Mouse (Mus musculus): ENCODE data around the gene Sez6l. TPM values are rescaled to one million over a fixed set of nuclear protein-coding genes. Genes with fewer than 3 reads are reported as not detected.

The Sez6l gene
- polyA plus RNA-seq, 1 experiment from 2014 or later = 41.9 TPM

- no peak overlapping the region for H3K9ac ChIP-seq (replicated peaks; ENCODE audit: low read depth, low read length)
- WGBS = 81% methylated on average over 9 of the region's 9 CpGs
- H3K27ac ChIP-seq (ENCODE audit: low read length) = no peak overlapping the region
- no peaks in the 10 kb centered on the region for H3K9me3 ChIP-seq (ENCODE audit: control insufficient read depth, low read length)
- ATAC-seq = no peak
- H3K36me3 ChIP-seq (ENCODE audit: control insufficient read depth, insufficient read depth) = no peaks in the 10 kb centered on the region
- no peak overlapping the region for H3K4me2 ChIP-seq (ENCODE audit: low read length)
- no peaks in the 10 kb centered on the region for H3K27me3 ChIP-seq (replicated peaks; ENCODE audit: control insufficient read depth, insufficient read depth, low read length)
- no peak overlapping the region for H3K4me3 ChIP-seq (replicated peaks; ENCODE audit: low read length)
- peaks cover 10% of the 10 kb centered on the region; the same call in 1 of the 2 replicates for H3K4me1 ChIP-seq (replicated peaks; ENCODE audit: control insufficient read depth, insufficient read depth, low read length)
Measured at GRCm38 (mm10) chr5:112453088-112453487, 123.9 kb downstream of the Sez6l start.

DNA sequence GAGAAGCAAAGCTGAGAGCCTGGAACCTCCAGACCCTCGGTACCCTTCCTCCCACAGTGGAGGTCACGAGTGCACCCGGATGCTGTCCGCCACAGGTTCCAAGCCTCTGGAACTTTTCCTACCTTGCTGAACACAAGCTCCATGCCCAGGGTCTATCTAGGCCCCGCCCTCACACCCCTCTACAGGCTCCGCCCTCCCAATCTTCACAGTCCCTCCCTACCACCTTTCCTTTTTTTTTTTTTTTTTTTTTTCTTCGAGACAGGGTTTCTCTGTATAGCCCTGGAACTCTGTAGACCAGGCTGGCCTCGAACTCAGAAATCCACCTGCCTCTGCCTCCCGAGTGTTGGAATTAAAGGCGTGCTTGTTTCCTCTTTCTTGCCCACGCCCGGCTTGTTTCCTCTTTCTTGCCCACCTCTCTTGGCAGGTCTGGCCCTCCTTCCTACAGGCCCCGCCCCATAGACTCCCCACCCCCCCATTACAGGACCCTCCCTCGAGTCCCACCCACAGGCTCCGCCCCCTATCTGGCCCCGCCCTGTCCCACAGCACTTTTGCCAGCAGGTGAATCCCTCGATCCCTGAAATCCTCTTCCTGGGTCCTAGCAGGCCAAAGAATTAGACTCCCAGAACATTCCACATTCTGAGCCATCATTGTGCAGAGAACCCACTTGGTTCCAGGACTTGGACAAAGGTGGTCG lies 128.1 kb downstream of the Sez6l start, which contains the start of gene Gm6588:
TSS of gene Gm6588 (plus strand) at position 680 of the 694 bp plus-strand sequence.
- 73% methylated on average over 18 of the region's 18 CpGs for WGBS

DNA sequence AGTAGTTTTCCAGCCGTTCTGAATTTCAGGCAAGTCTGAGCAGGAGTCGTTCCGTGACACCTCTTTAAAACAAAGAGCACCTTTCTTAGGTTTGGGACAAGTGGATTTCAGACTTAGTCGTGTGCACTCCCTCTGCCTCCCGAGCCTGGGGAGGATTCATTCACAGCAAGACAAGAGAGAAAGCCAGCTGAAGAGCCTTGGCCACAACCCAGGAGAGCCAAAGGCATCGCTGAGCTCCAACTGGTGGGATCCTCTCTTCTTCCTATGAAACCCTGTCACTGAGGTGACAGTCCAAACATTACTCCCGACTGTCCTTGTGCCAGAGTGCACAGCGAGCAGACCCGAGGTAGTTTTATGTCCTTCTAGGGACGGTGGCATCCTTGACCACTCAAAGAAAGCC lies 138.4 kb downstream of the Sez6l start:
- H3K4me3 ChIP-seq (replicated peaks; ENCODE audit: low read length) = no peak overlapping the region
- no peaks in the 10 kb centered on the region for H3K27me3 ChIP-seq (replicated peaks; ENCODE audit: control insufficient read depth, insufficient read depth, low read length)
- no peaks in the 10 kb centered on the region for H3K36me3 ChIP-seq (ENCODE audit: control insufficient read depth, insufficient read depth)
- no peaks in the 10 kb centered on the region for H3K4me1 ChIP-seq (replicated peaks; ENCODE audit: control insufficient read depth, insufficient read depth, low read length)
- no peak overlapping the region for H3K9ac ChIP-seq (replicated peaks; ENCODE audit: low read depth, low read length)
- H3K9me3 ChIP-seq (ENCODE audit: control insufficient read depth, low read length) = no peaks in the 10 kb centered on the region
- ATAC-seq = no peak
- no peak overlapping the region for H3K27ac ChIP-seq (ENCODE audit: low read length)
- H3K4me2 ChIP-seq (ENCODE audit: low read length) = no peak overlapping the region
- WGBS = 47% methylated on average over 10 of the region's 10 CpGs

More for the DNA sequence above, 128.1 kb downstream of the Sez6l start, which contains the start of gene Gm6588:
- no peak within 1 kb of the TSS for H3K9ac ChIP-seq (replicated peaks; ENCODE audit: low read depth, low read length)
- ATAC-seq = no peak
- 0 out of 2 replicates have a peak, but pooled peaks cover 4% of the 10 kb centered on the region for H3K4me1 ChIP-seq (replicated peaks; ENCODE audit: control insufficient read depth, insufficient read depth, low read length)
- no peaks in the 10 kb centered on the region for H3K36me3 ChIP-seq (ENCODE audit: control insufficient read depth, insufficient read depth)
- H3K27ac ChIP-seq (ENCODE audit: low read length) = no peak within 1 kb of the TSS
- no peaks in the 10 kb centered on the region for H3K9me3 ChIP-seq (ENCODE audit: control insufficient read depth, low read length)
- no peaks in the 10 kb centered on the region for H3K27me3 ChIP-seq (replicated peaks; ENCODE audit: control insufficient read depth, insufficient read depth, low read length)
- H3K4me3 ChIP-seq (replicated peaks; ENCODE audit: low read length) = no peak within 1 kb of the TSS
- no peak within 1 kb of the TSS for H3K4me2 ChIP-seq (ENCODE audit: low read length)

DNA sequence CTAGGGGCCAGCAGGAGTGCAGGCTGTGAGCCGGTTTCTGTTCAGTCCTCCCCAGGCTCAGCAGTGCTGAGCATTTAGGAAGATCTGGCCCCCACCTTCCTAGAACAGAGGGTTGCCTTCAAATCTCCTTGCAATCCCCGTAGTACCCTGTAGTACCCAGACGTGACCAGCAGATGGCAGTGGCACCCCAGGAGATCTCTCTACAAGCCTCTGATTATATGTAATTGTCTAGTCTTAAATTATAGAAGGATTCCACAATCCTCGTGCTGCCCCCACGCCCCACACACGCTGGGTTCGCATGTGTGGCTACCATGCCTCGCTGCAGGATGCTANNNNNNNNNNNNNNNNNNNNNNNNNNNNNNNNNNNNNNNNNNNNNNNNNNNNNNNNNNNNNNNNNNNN lies 144.0 kb downstream of the Sez6l start:
- Histone ChIP-seq H3K9ac (replicated peaks; ENCODE audit: low read depth, low read length) (peak overlapping the region; percentile 35; the same call in 1 of the 2 replicates), H3K4me2 (ENCODE audit: low read length) (no peak overlapping the region), H3K27ac (ENCODE audit: low read length) (no peak overlapping the region; the same call in 1 of the 2 replicates), H3K4me3 (replicated peaks; ENCODE audit: low read length) (no peak overlapping the region), H3K36me3 (ENCODE audit: control insufficient read depth, insufficient read depth) (no peaks in the 10 kb centered on the region), H3K27me3 (replicated peaks; ENCODE audit: control insufficient read depth, insufficient read depth, low read length) (no peaks in the 10 kb centered on the region), H3K4me1 (replicated peaks; ENCODE audit: control insufficient read depth, insufficient read depth, low read length) (peaks cover 10% of the 10 kb centered on the region), H3K9me3 (ENCODE audit: control insufficient read depth, low read length) (no peaks in the 10 kb centered on the region)
- ATAC-seq = peak; percentile 41; the same call in 1 of the 2 replicates
- WGBS = 1% methylated on average over 8 of the region's 8 CpGs

GRCm38 (mm10) chr5:112432033-112432432 lies 145.0 kb downstream of the Sez6l start:
- ATAC-seq = no peak
- WGBS = 47% methylated on average over 5 of the region's 5 CpGs
- H3K4me3 ChIP-seq (replicated peaks; ENCODE audit: low read length) = no peak overlapping the region
- no peak overlapping the region for H3K9ac ChIP-seq (replicated peaks; ENCODE audit: low read depth, low read length)
- H3K9me3 ChIP-seq (ENCODE audit: control insufficient read depth, low read length) = no peaks in the 10 kb centered on the region
- H3K27me3 ChIP-seq (replicated peaks; ENCODE audit: control insufficient read depth, insufficient read depth, low read length) = no peaks in the 10 kb centered on the region
- peaks cover 10% of the 10 kb centered on the region for H3K4me1 ChIP-seq (replicated peaks; ENCODE audit: control insufficient read depth, insufficient read depth, low read length)
- no peaks in the 10 kb centered on the region for H3K36me3 ChIP-seq (ENCODE audit: control insufficient read depth, insufficient read depth)
- H3K4me2 ChIP-seq (ENCODE audit: low read length) = no peak overlapping the region
- H3K27ac ChIP-seq (ENCODE audit: low read length) = no peak overlapping the region

GRCm38 (mm10) chr5:112431120-112431775 lies 145.7 kb downstream of the Sez6l start:
- no peak for ATAC-seq
- Histone ChIP-seq H3K27ac (ENCODE audit: low read length) (no peak overlapping the region), H3K27me3 (replicated peaks; ENCODE audit: control insufficient read depth, insufficient read depth, low read length) (no peaks in the 10 kb centered on the region), H3K4me2 (ENCODE audit: low read length) (no peak overlapping the region), H3K9ac (replicated peaks; ENCODE audit: low read depth, low read length) (no peak overlapping the region), H3K36me3 (ENCODE audit: control insufficient read depth, insufficient read depth) (no peaks in the 10 kb centered on the region), H3K9me3 (ENCODE audit: control insufficient read depth, low read length) (no peaks in the 10 kb centered on the region), H3K4me3 (replicated peaks; ENCODE audit: low read length) (no peak overlapping the region), H3K4me1 (replicated peaks; ENCODE audit: control insufficient read depth, insufficient read depth, low read length) (peaks cover 10% of the 10 kb centered on the region)
- WGBS = 23% methylated on average over 14 of the region's 14 CpGs

GRCm38 (mm10) chr5:112428944-112429343 lies 148.0 kb downstream of the Sez6l start:
- peak overlapping the region; percentile 37; the same call in 1 of the 2 replicates for H3K4me2 ChIP-seq (ENCODE audit: low read length)
- no peaks in the 10 kb centered on the region for H3K27me3 ChIP-seq (replicated peaks; ENCODE audit: control insufficient read depth, insufficient read depth, low read length)
- H3K27ac ChIP-seq (ENCODE audit: low read length) = no peak overlapping the region
- H3K9ac ChIP-seq (replicated peaks; ENCODE audit: low read depth, low read length) = 0 out of 2 replicates have a peak overlapping the region, but pooled peaks have one; percentile 14
- H3K9me3 ChIP-seq (ENCODE audit: control insufficient read depth, low read length) = no peaks in the 10 kb centered on the region
- no peaks in the 10 kb centered on the region for H3K36me3 ChIP-seq (ENCODE audit: control insufficient read depth, insufficient read depth)
- 0 out of 2 replicates have a peak, but pooled peaks have one; percentile 14 for ATAC-seq
- H3K4me3 ChIP-seq (replicated peaks; ENCODE audit: low read length) = no peak overlapping the region
- WGBS = 12% methylated on average over 19 of the region's 19 CpGs
- peaks cover 10% of the 10 kb centered on the region for H3K4me1 ChIP-seq (replicated peaks; ENCODE audit: control insufficient read depth, insufficient read depth, low read length)

GRCm38 (mm10) chr5:112427283-112427682 lies 149.7 kb downstream of the Sez6l start:
- H3K9ac ChIP-seq (replicated peaks; ENCODE audit: low read depth, low read length) = no peak overlapping the region
- peaks cover 6% of the 10 kb centered on the region; the same call in 1 of the 2 replicates for H3K4me1 ChIP-seq (replicated peaks; ENCODE audit: control insufficient read depth, insufficient read depth, low read length)
- H3K9me3 ChIP-seq (ENCODE audit: control insufficient read depth, low read length) = no peaks in the 10 kb centered on the region
- no peak for ATAC-seq
- H3K4me3 ChIP-seq (replicated peaks; ENCODE audit: low read length) = no peak overlapping the region
- whole genome bisulfite sequencing = 34% methylated on average over 2 of the region's 2 CpGs
- H3K4me2 ChIP-seq (ENCODE audit: low read length) = no peak overlapping the region
- no peaks in the 10 kb centered on the region for H3K27me3 ChIP-seq (replicated peaks; ENCODE audit: control insufficient read depth, insufficient read depth, low read length)
- H3K36me3 ChIP-seq (ENCODE audit: control insufficient read depth, insufficient read depth) = no peaks in the 10 kb centered on the region
- no peak overlapping the region for H3K27ac ChIP-seq (ENCODE audit: low read length)

DNA sequence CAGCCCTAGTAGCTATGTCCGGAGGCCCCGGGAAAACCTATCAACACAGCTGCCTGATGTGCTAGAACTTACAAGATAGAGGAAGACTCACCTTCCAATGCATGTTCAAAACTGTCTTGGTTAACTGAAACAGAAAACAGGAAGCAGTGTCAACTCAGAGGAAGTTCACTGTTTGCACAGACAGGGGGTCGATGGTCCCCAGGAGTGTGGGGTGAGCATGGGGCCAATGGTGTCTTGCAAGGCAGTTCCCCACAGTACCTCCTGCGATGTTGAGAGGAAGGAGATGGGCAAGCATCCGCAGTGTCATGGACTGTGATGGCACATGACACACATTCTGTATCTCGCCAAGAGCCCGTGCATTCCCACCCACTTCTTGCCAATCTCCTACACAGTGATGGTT lies 150.3 kb downstream of the Sez6l start:
- ATAC-seq = no peak
- no peaks in the 10 kb centered on the region for H3K27me3 ChIP-seq (replicated peaks; ENCODE audit: control insufficient read depth, insufficient read depth, low read length)
- peaks cover 6% of the 10 kb centered on the region; the same call in 1 of the 2 replicates for H3K4me1 ChIP-seq (replicated peaks; ENCODE audit: control insufficient read depth, insufficient read depth, low read length)
- no peaks in the 10 kb centered on the region for H3K9me3 ChIP-seq (ENCODE audit: control insufficient read depth, low read length)
- H3K27ac ChIP-seq (ENCODE audit: low read length) = no peak overlapping the region
- H3K36me3 ChIP-seq (ENCODE audit: control insufficient read depth, insufficient read depth) = no peaks in the 10 kb centered on the region
- no peak overlapping the region for H3K4me2 ChIP-seq (ENCODE audit: low read length)
- H3K9ac ChIP-seq (replicated peaks; ENCODE audit: low read depth, low read length) = no peak overlapping the region
- WGBS = 92% methylated on average over 7 of the region's 7 CpGs
- H3K4me3 ChIP-seq (replicated peaks; ENCODE audit: low read length) = no peak overlapping the region
